Mouse (Mus musculus): Measurements from ENCODE around the gene Def8.

DNA sequence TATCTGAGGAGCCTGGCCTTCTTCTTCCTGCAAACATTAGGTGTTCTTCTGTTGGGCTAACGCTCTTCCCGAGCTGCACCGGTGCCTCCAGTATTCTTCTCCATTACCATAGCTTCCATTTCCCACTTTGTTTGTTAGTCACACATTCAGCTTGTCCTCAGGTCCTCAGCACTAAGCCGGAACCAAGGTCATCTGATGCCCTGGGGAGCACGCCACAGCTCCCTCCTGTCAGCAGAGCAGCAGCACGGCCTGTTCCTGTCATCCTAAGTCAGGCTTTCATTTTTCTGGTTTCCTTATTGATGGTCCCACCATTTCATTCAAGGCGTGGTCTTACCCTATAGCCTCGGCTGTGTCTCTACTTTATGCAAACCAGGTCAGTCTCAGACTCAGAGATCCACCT lies 35.5 kb upstream of the Def8 start:
- TF ChIP-seq POLR2A (IDR thresholded peaks at IDR 0.05; ENCODE audit: borderline replicate concordance, low read depth, low read length): no peak
- TF ChIP-seq CTCF (IDR thresholded peaks at IDR 0.05; ENCODE audit: low read depth, low read length): no peak

Measured in bone marrow macrophage, adult 2 months (primary cell).